Mouse (Mus musculus): ENCODE data around the gene Fam43a.

DNA sequence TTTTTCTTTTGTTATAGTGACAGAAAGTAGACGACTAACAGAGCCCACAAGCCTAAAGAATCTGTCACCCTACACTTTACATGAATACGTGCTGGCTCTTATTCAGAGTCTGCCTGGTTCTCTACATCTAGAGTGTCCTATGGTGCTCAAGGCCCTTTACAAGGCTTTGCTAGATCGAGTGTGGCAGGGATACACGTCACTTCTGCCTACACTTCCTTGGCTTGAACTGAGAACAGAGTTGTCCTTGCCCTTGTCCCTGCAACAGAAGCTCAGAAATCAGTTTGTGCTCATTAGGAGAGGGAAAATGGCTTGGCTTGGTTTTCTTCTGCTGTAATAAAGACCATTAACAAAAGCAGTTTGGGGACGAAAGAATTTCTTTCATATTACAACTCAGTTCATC is 11.8 kb downstream of the Fam43a start:
- TF ChIP-seq CTCF (IDR thresholded peaks at IDR 0.05; ENCODE audit: low read depth) (no peak), EP300 (IDR thresholded peaks at IDR 0.05; ENCODE audit: low read depth) (no peak)
